Mouse (Mus musculus): ENCODE measurements at regions not wholly inside any gene's neighbourhood (a gene's known extent, or its start where the extent isn't known, plus 50 kb on each side); places are given as distances from the start of the nearest gene placed in this dataset.

GRCm38 (mm10) chr12:106527699-106528434 is 517.8 kb downstream of the Vrk1 start:
- Histone ChIP-seq H3K9me3 (no peaks in the 10 kb centered on the region), H3K27me3 (replicated peaks) (no peaks in the 10 kb centered on the region), H3K27ac (no peak overlapping the region), H3K4me1 (no peaks in the 10 kb centered on the region; the same call in 1 of the 2 replicates), H3K4me2 (no peak overlapping the region), H3K9ac (no peak overlapping the region), H3K36me3 (no peaks in the 10 kb centered on the region), H3K4me3 (replicated peaks) (no peak overlapping the region)
- 13% methylated on average over 20 of the region's 20 CpGs for WGBS
- ATAC-seq (ENCODE audit: insufficient read depth, low FRiP score, low read depth) = no peak

- ATAC-seq (ENCODE audit: insufficient read depth, low FRiP score, low read depth) = no peak
- 31% methylated on average over 10 of the region's 10 CpGs for WGBS
- H3K27ac ChIP-seq = no peak overlapping the region
- H3K9me3 ChIP-seq = no peaks in the 10 kb centered on the region
- no peak overlapping the region for H3K9ac ChIP-seq
- no peak overlapping the region for H3K4me2 ChIP-seq
- no peaks in the 10 kb centered on the region; the same call in 1 of the 2 replicates for H3K4me1 ChIP-seq
- no peaks in the 10 kb centered on the region for H3K36me3 ChIP-seq
- H3K27me3 ChIP-seq (replicated peaks) = no peaks in the 10 kb centered on the region
- no peak overlapping the region for H3K4me3 ChIP-seq (replicated peaks)
These were observed 518.5 kb downstream of the Vrk1 start for GRCm38 (mm10) chr12:106528521-106528920.

GRCm38 (mm10) chr12:106529175-106529574 is 519.1 kb downstream of the Vrk1 start:
- Histone ChIP-seq H3K27me3 (replicated peaks) (no peaks in the 10 kb centered on the region), H3K9me3 (no peaks in the 10 kb centered on the region), H3K27ac (no peak overlapping the region), H3K4me2 (no peak overlapping the region), H3K4me1 (no peaks in the 10 kb centered on the region; the same call in 1 of the 2 replicates), H3K9ac (no peak overlapping the region), H3K4me3 (replicated peaks) (no peak overlapping the region), H3K36me3 (no peaks in the 10 kb centered on the region)
- WGBS = 35% methylated on average over 11 of the region's 11 CpGs
- no peak for ATAC-seq (ENCODE audit: insufficient read depth, low FRiP score, low read depth)

- H3K27ac ChIP-seq = no peak overlapping the region
- H3K36me3 ChIP-seq = no peaks in the 10 kb centered on the region
- no peaks in the 10 kb centered on the region for H3K4me1 ChIP-seq
- no peaks in the 10 kb centered on the region for H3K27me3 ChIP-seq (replicated peaks)
- ATAC-seq (ENCODE audit: insufficient read depth, low FRiP score, low read depth) = no peak
- H3K4me2 ChIP-seq = no peak overlapping the region
- 54% methylated on average over 2 of the region's 2 CpGs for WGBS
- H3K4me3 ChIP-seq (replicated peaks) = no peak overlapping the region
- no peak overlapping the region for H3K9ac ChIP-seq
- H3K9me3 ChIP-seq = no peaks in the 10 kb centered on the region
These were observed 525.1 kb downstream of the Vrk1 start for GRCm38 (mm10) chr12:106535086-106535485.

GRCm38 (mm10) chr12:106535628-106536288 is 525.7 kb downstream of the Vrk1 start:
- H3K9ac ChIP-seq = no peak overlapping the region
- no peak overlapping the region for H3K4me2 ChIP-seq
- H3K4me1 ChIP-seq = no peaks in the 10 kb centered on the region
- H3K9me3 ChIP-seq = no peaks in the 10 kb centered on the region
- ATAC-seq (ENCODE audit: insufficient read depth, low FRiP score, low read depth) = no peak
- no peaks in the 10 kb centered on the region for H3K36me3 ChIP-seq
- no peaks in the 10 kb centered on the region for H3K27me3 ChIP-seq (replicated peaks)
- H3K27ac ChIP-seq = no peak overlapping the region
- 31% methylated on average over 8 of the region's 8 CpGs for WGBS
- no peak overlapping the region for H3K4me3 ChIP-seq (replicated peaks)

- ATAC-seq (ENCODE audit: insufficient read depth, low FRiP score, low read depth) = no peak
- Histone ChIP-seq H3K27ac (no peak overlapping the region), H3K9me3 (no peaks in the 10 kb centered on the region), H3K4me2 (no peak overlapping the region), H3K4me1 (no peaks in the 10 kb centered on the region), H3K9ac (no peak overlapping the region), H3K27me3 (replicated peaks) (no peaks in the 10 kb centered on the region), H3K4me3 (replicated peaks) (no peak overlapping the region), H3K36me3 (no peaks in the 10 kb centered on the region)
- WGBS = 16% methylated on average over 7 of the region's 7 CpGs
These were observed 526.2 kb downstream of the Vrk1 start for GRCm38 (mm10) chr12:106536289-106536636.

- no peak for ATAC-seq (ENCODE audit: insufficient read depth, low FRiP score, low read depth)
- Histone ChIP-seq H3K4me2 (no peak overlapping the region), H3K4me1 (no peaks in the 10 kb centered on the region), H3K36me3 (no peaks in the 10 kb centered on the region), H3K27ac (no peak overlapping the region), H3K9ac (no peak overlapping the region), H3K9me3 (no peaks in the 10 kb centered on the region), H3K4me3 (replicated peaks) (no peak overlapping the region), H3K27me3 (replicated peaks) (no peaks in the 10 kb centered on the region)
- WGBS = 35% methylated on average over 6 of the region's 6 CpGs
These were observed 530.0 kb downstream of the Vrk1 start for GRCm38 (mm10) chr12:106540003-106540402.

GRCm38 (mm10) chr12:106559566-106559965 is 549.5 kb downstream of the Vrk1 start:
- Histone ChIP-seq H3K4me2 (no peak overlapping the region), H3K27ac (no peak overlapping the region), H3K4me1 (no peaks in the 10 kb centered on the region), H3K27me3 (replicated peaks) (no peaks in the 10 kb centered on the region), H3K9me3 (no peaks in the 10 kb centered on the region), H3K9ac (no peak overlapping the region), H3K4me3 (replicated peaks) (no peak overlapping the region), H3K36me3 (no peaks in the 10 kb centered on the region)
- 81% methylated on average over 9 of the region's 9 CpGs for WGBS
- no peak for ATAC-seq (ENCODE audit: insufficient read depth, low FRiP score, low read depth)

GRCm38 (mm10) chr12:106565263-106565681 is 555.2 kb downstream of the Vrk1 start:
- no peak overlapping the region for H3K4me3 ChIP-seq (replicated peaks)
- WGBS = 31% methylated on average over 6 of the region's 6 CpGs
- H3K27me3 ChIP-seq (replicated peaks) = no peaks in the 10 kb centered on the region
- ATAC-seq (ENCODE audit: insufficient read depth, low FRiP score, low read depth) = no peak
- no peak overlapping the region for H3K27ac ChIP-seq
- no peaks in the 10 kb centered on the region for H3K9me3 ChIP-seq
- H3K4me2 ChIP-seq = no peak overlapping the region
- H3K36me3 ChIP-seq = no peaks in the 10 kb centered on the region
- no peak overlapping the region for H3K9ac ChIP-seq
- no peaks in the 10 kb centered on the region for H3K4me1 ChIP-seq

GRCm38 (mm10) chr12:106566361-106566760 is 556.3 kb downstream of the Vrk1 start:
- WGBS = 77% methylated on average over 4 of the region's 4 CpGs

GRCm38 (mm10) chr12:106567116-106567515 is 557.1 kb downstream of the Vrk1 start:
- Histone ChIP-seq H3K4me3 (replicated peaks) (no peak overlapping the region), H3K9me3 (no peaks in the 10 kb centered on the region), H3K4me2 (no peak overlapping the region), H3K27me3 (replicated peaks) (no peaks in the 10 kb centered on the region), H3K36me3 (no peaks in the 10 kb centered on the region), H3K4me1 (no peaks in the 10 kb centered on the region), H3K27ac (no peak overlapping the region), H3K9ac (no peak overlapping the region)
- WGBS = 76% methylated on average over 5 of the region's 5 CpGs
- no peak for ATAC-seq (ENCODE audit: insufficient read depth, low FRiP score, low read depth)

More at GRCm38 (mm10) chr12:106566361-106566760, 556.3 kb downstream of the Vrk1 start:
- Histone ChIP-seq H3K36me3 (no peaks in the 10 kb centered on the region), H3K4me2 (no peak overlapping the region), H3K9me3 (no peaks in the 10 kb centered on the region), H3K9ac (no peak overlapping the region), H3K27me3 (replicated peaks) (no peaks in the 10 kb centered on the region), H3K27ac (no peak overlapping the region), H3K4me3 (replicated peaks) (no peak overlapping the region), H3K4me1 (no peaks in the 10 kb centered on the region)
- no peak for ATAC-seq (ENCODE audit: insufficient read depth, low FRiP score, low read depth)

- ATAC-seq (ENCODE audit: insufficient read depth, low FRiP score, low read depth) = no peak
- 83% methylated on average over 10 of the region's 10 CpGs for whole genome bisulfite sequencing
- no peaks in the 10 kb centered on the region for H3K36me3 ChIP-seq
- no peaks in the 10 kb centered on the region for H3K27me3 ChIP-seq (replicated peaks)
- H3K4me3 ChIP-seq (replicated peaks) = no peak overlapping the region
- H3K4me1 ChIP-seq = no peaks in the 10 kb centered on the region
- no peak overlapping the region for H3K27ac ChIP-seq
- H3K9ac ChIP-seq = no peak overlapping the region
- H3K4me2 ChIP-seq = no peak overlapping the region
- no peaks in the 10 kb centered on the region for H3K9me3 ChIP-seq
These were observed 558.6 kb downstream of the Vrk1 start for GRCm38 (mm10) chr12:106568541-106569085.
